Mouse (Mus musculus) intestine, embryonic 16.5 days (tissue): ENCODE results near the gene Lrrc9. TPM values are rescaled to one million over a fixed set of nuclear protein-coding genes. Genes with fewer than 3 reads are reported as not detected.

ENCODE experiments used
- ATAC-seq: fragments of 200-750 bp; cut with Nextera tagmentation; 2 replicates; pipeline ENCODE4 v1.8.0; 2017; ENCODE audit warnings: moderate TSS enrichment, moderate library complexity
- H3K27ac ChIP-seq: fragments of 300-500 bp; sonication (generic); 2 replicates; pipeline ENCODE4 v1.5.1; 2014; ENCODE audit warnings: mild to moderate bottlenecking, low read length
- H3K27me3 ChIP-seq: fragments of 300-500 bp; sonication (generic); replicated peaks from 2 replicates; pipeline ENCODE4 v1.6.1; 2014; ENCODE audit warnings: low read length, control low read depth, mixed read lengths; ENCODE audit not compliant: control insufficient read depth, insufficient read depth
- H3K36me3 ChIP-seq: fragments of 300-500 bp; sonication (generic); 2 replicates; pipeline ENCODE4 v1.6.1; 2014; ENCODE audit warnings: low read length, control low read depth; ENCODE audit not compliant: control insufficient read depth, insufficient read depth
- H3K4me1 ChIP-seq: fragments of 300-500 bp; sonication (generic); 2 replicates; pipeline ENCODE4 v1.6.1; 2014; ENCODE audit warnings: low read length, control low read depth, mixed read lengths; ENCODE audit not compliant: control insufficient read depth, insufficient read depth
- H3K4me2 ChIP-seq: fragments of 300-500 bp; sonication (generic); 2 replicates; pipeline ENCODE4 v1.6.1; 2014; ENCODE audit warnings: low read depth, low read length, control low read depth
- H3K4me3 ChIP-seq: fragments of 300-500 bp; sonication (generic); 2 replicates; pipeline ENCODE4 v1.5.1; 2014; ENCODE audit warnings: mild to moderate bottlenecking, low read length
- H3K9ac ChIP-seq: fragments of 300-500 bp; sonication (generic); 2 replicates; pipeline ENCODE4 v1.6.1; 2014; ENCODE audit warnings: low read depth, low read length
- H3K9me3 ChIP-seq: fragments of 300-500 bp; sonication (generic); 2 replicates; pipeline ENCODE4 v1.6.1; 2016; ENCODE audit warnings: low read length, control low read depth; ENCODE audit not compliant: control insufficient read depth
- WGBS: fragments of 180-500 bp; shearing (Covaris S2); extraction: QIAGEN DNeasy Blood & Tissue Kit; methylation state at CpG from one replicate; pipeline ENCODE4 v1.1.7; 2014; 5-methylcytosine and 5-hydroxymethylcytosine counted together
- microRNA-seq: library from miRNA; unstranded; fragments of <30 nt; microRNA quantifications from one replicate; pipeline ENCODE4, GENCODE M21; 2016
- polyA plus RNA-seq: library from polyadenylated mRNA; unstranded; fragments of >200 nt; fragmentation: Nextera tagmentation; extraction: Ambion mirVana; gene quantifications from 2 replicates; pipeline ENCODE4 v1.2.1, GENCODE M21; 2015

Lrrc9 gene
- polyA plus RNA-seq, 1 experiment from 2014 or later = 0.13 TPM

DNA sequence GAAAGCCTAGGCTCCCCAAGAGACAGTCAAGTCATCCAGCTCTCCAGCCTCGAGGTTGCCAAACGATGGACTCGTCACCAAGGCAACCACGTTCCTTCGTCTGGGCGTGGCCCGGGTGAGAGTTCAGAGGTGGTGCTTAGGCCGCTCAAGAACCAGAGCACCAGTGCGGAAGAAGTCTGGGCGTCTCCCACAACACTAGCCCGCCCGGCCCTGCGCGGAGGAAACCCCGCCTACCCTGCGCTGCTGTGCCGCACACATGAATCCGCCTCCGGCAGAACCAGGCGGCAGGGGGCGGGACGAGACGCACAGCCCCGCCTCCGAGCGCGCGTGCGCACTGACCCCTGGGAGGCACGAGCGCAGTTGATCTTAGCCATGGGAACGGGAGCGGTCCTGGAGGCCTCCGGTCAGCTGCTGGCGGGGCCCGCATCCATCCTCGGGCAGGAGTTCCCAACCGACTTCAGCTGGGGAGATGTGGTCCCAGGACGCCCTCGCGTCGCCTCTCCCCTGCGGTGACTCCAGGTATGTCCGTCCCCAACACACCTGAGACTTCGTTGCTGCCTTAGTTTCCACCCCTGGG is 94.4 kb downstream of the Lrrc9 start, which contains the start of gene Pcnx4:
Gene Pcnx4, plus strand, starts transcription at position 363 of the 577 bp plus-strand sequence.
- peak within 1 kb of the TSS; percentile 56 for H3K4me2 ChIP-seq
- H3K36me3 ChIP-seq = no peaks in the 10 kb centered on the region
- H3K4me3 ChIP-seq = peak within 1 kb of the TSS; percentile 60
- under 1% methylated on average over 45 of the region's 45 CpGs for WGBS
- ATAC-seq = peak; percentile 100
- H3K4me1 ChIP-seq = no peaks in the 10 kb centered on the region
- no peaks in the 10 kb centered on the region for H3K27me3 ChIP-seq
- H3K9me3 ChIP-seq = no peaks in the 10 kb centered on the region
- H3K27ac ChIP-seq = no peak within 1 kb of the TSS
- peak within 1 kb of the TSS; percentile 78 for H3K9ac ChIP-seq

DNA sequence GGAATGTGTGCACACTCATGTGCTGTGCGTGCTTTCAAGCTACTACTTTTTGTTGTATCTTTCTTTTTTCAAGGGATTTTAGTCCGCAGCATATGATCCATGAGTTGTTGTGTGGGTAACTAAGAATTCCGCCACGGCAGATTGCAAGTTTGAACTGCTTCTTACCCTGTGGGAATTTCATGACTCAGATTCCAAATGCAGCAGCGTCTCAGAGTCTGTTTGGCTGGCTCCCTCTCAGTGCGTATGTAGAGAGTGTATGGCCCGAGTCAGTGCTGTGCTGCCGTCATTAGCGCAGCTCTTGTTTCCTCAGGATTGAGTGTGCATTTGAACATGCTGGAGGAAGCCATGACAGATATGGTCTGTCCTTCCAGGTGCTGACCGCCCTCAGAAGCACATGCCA is 96.9 kb downstream of the Lrrc9 start:
- Histone ChIP-seq H3K27ac (no peak overlapping the region), H3K9me3 (no peaks in the 10 kb centered on the region), H3K36me3 (no peaks in the 10 kb centered on the region), H3K4me2 (no peak overlapping the region), H3K4me1 (no peaks in the 10 kb centered on the region), H3K9ac (no peak overlapping the region), H3K27me3 (no peaks in the 10 kb centered on the region), H3K4me3 (no peak overlapping the region)
- no peak for ATAC-seq
- WGBS = 91% methylated on average over 10 of the region's 10 CpGs

DNA sequence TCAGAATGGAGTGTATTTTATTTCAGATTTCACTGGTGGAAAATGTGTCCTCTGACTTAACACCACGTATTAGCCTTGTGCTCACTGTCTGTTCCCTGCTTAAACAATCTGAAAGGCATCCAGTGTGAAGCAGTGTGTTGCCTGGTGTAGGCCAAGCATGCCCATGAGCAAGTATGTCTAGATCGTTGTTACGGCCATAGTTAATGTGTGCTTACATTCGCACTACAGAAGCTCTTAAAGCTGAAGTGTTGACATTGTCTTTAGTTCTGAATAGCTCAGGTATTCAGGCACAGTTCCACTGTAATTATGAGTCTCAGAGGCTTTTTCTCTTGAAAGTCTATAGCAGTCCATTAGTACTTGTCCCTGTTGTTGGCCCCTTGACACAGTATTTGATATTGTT is 112.7 kb downstream of the Lrrc9 start:
- Histone ChIP-seq H3K27me3 (no peaks in the 10 kb centered on the region), H3K27ac (no peak overlapping the region), H3K9me3 (no peaks in the 10 kb centered on the region), H3K4me2 (no peak overlapping the region), H3K4me3 (no peak overlapping the region), H3K9ac (no peak overlapping the region), H3K4me1 (no peaks in the 10 kb centered on the region), H3K36me3 (no peaks in the 10 kb centered on the region)
- WGBS = 76% methylated on average over 4 of the region's 4 CpGs
- no peak for ATAC-seq

DNA sequence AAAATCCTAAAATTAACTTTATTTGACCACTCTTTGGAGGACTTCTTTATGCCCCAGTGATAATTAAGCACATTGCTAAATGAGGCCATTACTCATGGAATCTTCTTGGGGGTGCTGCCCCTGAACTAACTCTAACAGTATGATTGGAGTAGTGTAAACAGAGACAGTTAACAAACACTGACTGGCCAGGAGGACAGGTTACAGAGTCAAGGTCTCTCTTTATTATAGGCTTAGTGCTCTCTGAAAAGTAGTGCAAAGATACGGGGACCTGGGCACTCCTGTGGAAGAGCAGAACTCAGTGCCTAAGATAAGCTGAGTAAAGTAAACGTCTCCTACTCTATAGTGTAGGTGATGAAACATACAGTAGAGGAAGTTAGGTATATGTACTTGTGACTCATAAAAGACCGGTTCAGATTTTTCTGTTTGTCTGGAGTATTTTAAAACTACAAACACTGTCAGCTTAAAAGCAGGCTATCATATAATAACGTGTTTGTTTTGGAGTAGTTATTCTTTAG is 122.7 kb downstream of the Lrrc9 start:
- no peaks in the 10 kb centered on the region for H3K36me3 ChIP-seq
- H3K27ac ChIP-seq = no peak overlapping the region
- no peaks in the 10 kb centered on the region for H3K4me1 ChIP-seq
- no peaks in the 10 kb centered on the region for H3K27me3 ChIP-seq
- H3K9ac ChIP-seq = no peak overlapping the region
- 77% methylated on average over 4 of the region's 4 CpGs for WGBS
- H3K4me3 ChIP-seq = no peak overlapping the region
- no peak; the same call in 1 of the 2 replicates for ATAC-seq
- no peak overlapping the region for H3K4me2 ChIP-seq
- no peaks in the 10 kb centered on the region for H3K9me3 ChIP-seq

Small RNA genes within 50 kb of the gene (microRNA-seq; reads per million reads assigned to microRNA genes)
- gene Gm44392 = not detected

Other genes with a start within 250 kb of the Lrrc9 start
- gene Rtn1, start 32.8 kb upstream of the Lrrc9 start, polyA plus RNA-seq = 65.6 and 69.3 TPM in 2 replicates
- 6.7 and 6.8 TPM in 2 replicates for gene Pcnx4, start 94.5 kb downstream of the Lrrc9 start, polyA plus RNA-seq
- not detected in 2 replicates for gene Gm4756, start 207.8 kb downstream of the Lrrc9 start, polyA plus RNA-seq
- 55.8 and 58.0 TPM in 2 replicates for gene Dhrs7, start 223.0 kb downstream of the Lrrc9 start, polyA plus RNA-seq